Mouse (Mus musculus) kidney, postnatal 0 days (tissue): Measurements from ENCODE around the gene Hspb11. TPM values are rescaled to one million over a fixed set of nuclear protein-coding genes. Genes with fewer than 3 reads are reported as not detected.
A peak's percentile ranks its signal among the peaks of the same experiment; 100 is the strongest.

Source experiments
- ATAC-seq: fragments of 200-750 bp; cut with Nextera tagmentation; replicated peaks from 2 replicates; pipeline ENCODE4 v1.8.0; 2017; ENCODE audit warnings: low read depth, moderate number of reproducible peaks, moderate TSS enrichment, moderate library complexity; ENCODE audit not compliant: low FRiP score
- DNase-seq: peaks from one replicate; pipeline ENCODE4 v3.0.0-alpha.2; 2016; ENCODE audit warnings: low spot score
- H3K27ac ChIP-seq: fragments of 300-500 bp; sonication (generic); 2 replicates; pipeline ENCODE4 v1.5.1; 2014; ENCODE audit warnings: mild to moderate bottlenecking
- H3K27me3 ChIP-seq: fragments of 300-500 bp; sonication (generic); 2 replicates; pipeline ENCODE4 v1.6.1; 2014; ENCODE audit warnings: low read length, mixed read lengths; ENCODE audit not compliant: insufficient read depth
- H3K36me3 ChIP-seq: fragments of 300-500 bp; sonication (generic); 2 replicates; pipeline ENCODE4 v1.6.1; 2014; ENCODE audit warnings: low read length, mixed read lengths; ENCODE audit not compliant: insufficient read depth
- H3K4me1 ChIP-seq: fragments of 300-500 bp; sonication (generic); replicated peaks from 2 replicates; pipeline ENCODE4 v1.6.1; 2014; ENCODE audit warnings: antibody characterized with exemption, low read length, mixed read lengths; ENCODE audit not compliant: insufficient read depth
- H3K4me2 ChIP-seq: fragments of 300-500 bp; sonication (generic); 2 replicates; pipeline ENCODE4 v1.6.1; 2014; ENCODE audit warnings: mild to moderate bottlenecking, low read length, moderate library complexity, mixed read lengths
- H3K4me3 ChIP-seq: fragments of 300-500 bp; sonication (generic); replicated peaks from 2 replicates; pipeline ENCODE4 v1.5.1; 2014; ENCODE audit warnings: low read depth, low read length
- H3K9ac ChIP-seq: fragments of 300-500 bp; sonication (generic); 2 replicates; pipeline ENCODE4 v1.6.1; 2014; ENCODE audit warnings: low read depth, low read length
- H3K9me3 ChIP-seq: fragments of 300-500 bp; sonication (generic); replicated peaks from 2 replicates; pipeline ENCODE4 v1.6.1; 2016; ENCODE audit warnings: low read length, inconsistent platforms, mixed read lengths
- CTCF ChIP-seq: IDR thresholded peaks from 2 replicates; pipeline ENCODE4 v1.5.1; 2016; ENCODE audit warnings: antibody characterized with exemption, low read depth, mild to moderate bottlenecking, moderate library complexity
- WGBS: fragments of 180-500 bp; shearing (Covaris S2); extraction: QIAGEN DNeasy Blood & Tissue Kit; methylation state at CpG from one replicate; pipeline ENCODE4 v1.1.7; 2014; 5-methylcytosine and 5-hydroxymethylcytosine counted together
- polyA plus RNA-seq: library from polyadenylated mRNA; unstranded; fragments of >200 nt; fragmentation: Nextera tagmentation; extraction: Ambion mirVana; gene quantifications from 2 replicates; pipeline ENCODE4 v1.2.1, GENCODE M21; 2015

Hspb11 gene
- polyA plus RNA-seq, 1 experiment from 2014 or later, result 56.7 TPM

GRCm38 (mm10) chr4:107238253-107238652 lies 15.1 kb upstream of the Hspb11 start:
- H3K9ac ChIP-seq, result no peak overlapping the region
- H3K4me2 ChIP-seq, result no peak overlapping the region
- no peak for ATAC-seq
- no peak overlapping the region for H3K4me3 ChIP-seq
- H3K36me3 ChIP-seq, result peaks cover 47% of the 10 kb centered on the region
- TF ChIP-seq CTCF, result no peak
- no peaks in the 10 kb centered on the region for H3K4me1 ChIP-seq
- H3K9me3 ChIP-seq, result no peaks in the 10 kb centered on the region
- 93% methylated on average over 2 of the region's 2 CpGs for WGBS
- H3K27ac ChIP-seq, result no peak overlapping the region
- H3K27me3 ChIP-seq, result no peaks in the 10 kb centered on the region
- DNase-seq, result no peak

- DNase-seq (no peak), ATAC-seq (no peak)
- Histone ChIP-seq H3K4me1 (peaks cover 7% of the 10 kb centered on the region; the same call in 1 of the 2 replicates), H3K27me3 (no peaks in the 10 kb centered on the region), H3K4me2 (no peak overlapping the region), H3K4me3 (no peak overlapping the region), H3K36me3 (peaks cover 29% of the 10 kb centered on the region), H3K9me3 (no peaks in the 10 kb centered on the region), H3K27ac (no peak overlapping the region), H3K9ac (no peak overlapping the region)
- no peak for TF ChIP-seq CTCF
- 93% methylated on average over 6 of the region's 6 CpGs for WGBS
Measured at GRCm38 (mm10) chr4:107240196-107240595, 13.2 kb upstream of the Hspb11 start.

- H3K9ac ChIP-seq, result no peak overlapping the region
- TF ChIP-seq CTCF, result no peak
- WGBS, result 64% methylated on average over 6 of the region's 6 CpGs
- peaks cover 20% of the 10 kb centered on the region; the same call in 1 of the 2 replicates for H3K4me1 ChIP-seq
- H3K27ac ChIP-seq, result no peak overlapping the region
- no peak overlapping the region for H3K4me2 ChIP-seq
- H3K9me3 ChIP-seq, result no peaks in the 10 kb centered on the region
- no peak for ATAC-seq
- H3K27me3 ChIP-seq, result no peaks in the 10 kb centered on the region
- peak; percentile 6 for DNase-seq
- H3K36me3 ChIP-seq, result peaks cover 15% of the 10 kb centered on the region
- H3K4me3 ChIP-seq, result no peak overlapping the region
Measured at GRCm38 (mm10) chr4:107243365-107244333, 9.7 kb upstream of the Hspb11 start.

GRCm38 (mm10) chr4:107245368-107245767 lies 8.0 kb upstream of the Hspb11 start:
- 39% methylated on average over 2 of the region's 2 CpGs for WGBS
- Histone ChIP-seq H3K9ac (no peak overlapping the region), H3K27me3 (no peaks in the 10 kb centered on the region), H3K4me1 (peaks cover 20% of the 10 kb centered on the region; the same call in 1 of the 2 replicates), H3K4me2 (no peak overlapping the region), H3K36me3 (peaks cover 11% of the 10 kb centered on the region), H3K4me3 (no peak overlapping the region), H3K27ac (peak overlapping the region; percentile 25; the same call in 1 of the 2 replicates), H3K9me3 (no peaks in the 10 kb centered on the region)
- no peak for TF ChIP-seq CTCF
- DNase-seq (peak; percentile 69), ATAC-seq (no peak)

GRCm38 (mm10) chr4:107246040-107246439 lies 7.4 kb upstream of the Hspb11 start:
- no peak for TF ChIP-seq CTCF
- Histone ChIP-seq H3K9ac (no peak overlapping the region), H3K27me3 (no peaks in the 10 kb centered on the region), H3K36me3 (peaks cover 7% of the 10 kb centered on the region; the same call in 1 of the 2 replicates), H3K4me2 (no peak overlapping the region), H3K4me3 (no peak overlapping the region), H3K9me3 (no peaks in the 10 kb centered on the region), H3K4me1 (peaks cover 20% of the 10 kb centered on the region; the same call in 1 of the 2 replicates), H3K27ac (no peak overlapping the region)
- 54% methylated on average over 1 of the region's 1 CpGs for WGBS
- ATAC-seq (no peak), DNase-seq (peak; percentile 62)

- no peak overlapping the region for H3K27ac ChIP-seq
- DNase-seq (no peak), ATAC-seq (no peak)
- H3K9me3 ChIP-seq, result no peaks in the 10 kb centered on the region
- 77% methylated on average over 9 of the region's 9 CpGs for WGBS
- peaks cover 7% of the 10 kb centered on the region; the same call in 1 of the 2 replicates for H3K36me3 ChIP-seq
- no peak overlapping the region for H3K9ac ChIP-seq
- H3K27me3 ChIP-seq, result no peaks in the 10 kb centered on the region
- H3K4me2 ChIP-seq, result no peak overlapping the region
- TF ChIP-seq CTCF, result no peak
- no peak overlapping the region for H3K4me3 ChIP-seq
- peaks cover 22% of the 10 kb centered on the region; the same call in 1 of the 2 replicates for H3K4me1 ChIP-seq
Measured at GRCm38 (mm10) chr4:107247110-107247509, 6.3 kb upstream of the Hspb11 start.
